Mouse (Mus musculus) monocyte, adult 5-6 weeks (primary cell): ENCODE results near the gene Slc22a6. TPM values are rescaled to one million over a fixed set of nuclear protein-coding genes. Genes with fewer than 3 reads are reported as not detected.

Source experiments
- ATAC-seq: fragments of 153-309, 156-312 bp; replicated peaks from 2 replicates; pipeline ENCODE4 v1.8.0; 2017; ENCODE audit warnings: mild to moderate bottlenecking; ENCODE audit not compliant: low TSS enrichment, insufficient number of reproducible peaks, severe bottlenecking, poor library complexity, low FRiP score
- total RNA-seq: library from RNA; stranded (forward); fragments of 200-1000, 200-491, 200-594 nt; gene quantifications from 3 replicates; pipeline ENCODE4 v1.2.3, GENCODE M21; 2017

Gene Slc22a6
- total RNA-seq: not detected in 3 replicates

- no peak for ATAC-seq
These were observed at the start of gene Slc22a6 for GRCm38 (mm10) chr19:8617904-8618303. Gene Slc22a6 (plus strand): TSS chr19:8618039.

GRCm38 (mm10) chr19:8569453-8569863 lies 48.4 kb upstream of the Slc22a6 start:
- ATAC-seq: no peak

GRCm38 (mm10) chr19:8570341-8571040 lies 47.3 kb upstream of the Slc22a6 start:
- ATAC-seq: no peak

GRCm38 (mm10) chr19:8571746-8572145 lies 46.1 kb upstream of the Slc22a6 start:
- no peak for ATAC-seq

- ATAC-seq: no peak
These were observed 45.4 kb upstream of the Slc22a6 start for GRCm38 (mm10) chr19:8572485-8572884.

GRCm38 (mm10) chr19:8577432-8577831 lies 40.4 kb upstream of the Slc22a6 start:
- no peak for ATAC-seq

- ATAC-seq: 0 out of 2 replicates have a peak, but pooled peaks have one; percentile 53
These were observed 39.4 kb upstream of the Slc22a6 start for GRCm38 (mm10) chr19:8578293-8578969.

- no peak for ATAC-seq
These were observed 38.9 kb upstream of the Slc22a6 start for GRCm38 (mm10) chr19:8578970-8579342.

GRCm38 (mm10) chr19:8585298-8585697 lies 32.5 kb upstream of the Slc22a6 start:
- no peak for ATAC-seq

GRCm38 (mm10) chr19:8585899-8586298 lies 31.9 kb upstream of the Slc22a6 start:
- ATAC-seq: no peak

GRCm38 (mm10) chr19:8586350-8586749 lies 31.5 kb upstream of the Slc22a6 start:
- no peak for ATAC-seq

- ATAC-seq: no peak
These were observed 30.5 kb upstream of the Slc22a6 start for GRCm38 (mm10) chr19:8587315-8587714.

GRCm38 (mm10) chr19:8590954-8591353 lies 26.9 kb upstream of the Slc22a6 start, which contains the start of gene Slc22a8:
Gene Slc22a8 (plus strand): TSS chr19:8591254.
- no peak for ATAC-seq

GRCm38 (mm10) chr19:8592155-8592554 lies 25.7 kb upstream of the Slc22a6 start:
- ATAC-seq: 0 out of 2 replicates have a peak, but pooled peaks have one; percentile 36

GRCm38 (mm10) chr19:8592873-8593408 lies 24.9 kb upstream of the Slc22a6 start:
- no peak for ATAC-seq

GRCm38 (mm10) chr19:8593833-8594232 lies 24.0 kb upstream of the Slc22a6 start:
- ATAC-seq: no peak

- no peak for ATAC-seq
These were observed 23.3 kb upstream of the Slc22a6 start for GRCm38 (mm10) chr19:8594518-8594917.

- ATAC-seq: no peak
These were observed 20.6 kb upstream of the Slc22a6 start for GRCm38 (mm10) chr19:8597269-8597668.

- ATAC-seq: no peak
These were observed 18.6 kb upstream of the Slc22a6 start for GRCm38 (mm10) chr19:8599229-8599628.

- no peak for ATAC-seq
These were observed 15.9 kb upstream of the Slc22a6 start for GRCm38 (mm10) chr19:8601922-8602321.
